Mouse (Mus musculus) ES-Bruce4 (cell line): Measurements from ENCODE around the gene Ip6k1. TPM values are rescaled to one million over a fixed set of nuclear protein-coding genes. Genes with fewer than 3 reads are reported as not detected.

Source experiments
- H3K27ac ChIP-seq: 2 replicates; pipeline ENCODE4 v1.5.1; 2012; ENCODE audit warnings: low read length, inconsistent platforms; ENCODE audit not compliant: insufficient read depth
- H3K27me3 ChIP-seq: 2 replicates; pipeline ENCODE4 v1.6.1; 2012; ENCODE audit warnings: mild to moderate bottlenecking, low read length, inconsistent platforms; ENCODE audit not compliant: control insufficient read depth, poor library complexity, insufficient read depth, severe bottlenecking
- H3K36me3 ChIP-seq: 2 replicates; pipeline ENCODE4 v1.6.1; 2012; ENCODE audit warnings: inconsistent platforms, mild to moderate bottlenecking, low read length, moderate library complexity; ENCODE audit not compliant: control insufficient read depth, poor library complexity, insufficient read depth, severe bottlenecking
- H3K4me1 ChIP-seq: one replicate; pipeline ENCODE4 v1.8.1; 2011; ENCODE audit warnings: low read length; ENCODE audit not compliant: control insufficient read depth, insufficient read depth
- H3K4me3 ChIP-seq: 2 replicates; pipeline ENCODE4 v1.5.1; 2011; ENCODE audit warnings: low read depth, mild to moderate bottlenecking, low read length
- H3K9ac ChIP-seq: 2 replicates; pipeline ENCODE4 v1.6.1; 2012; ENCODE audit warnings: low read depth, mild to moderate bottlenecking, inconsistent platforms; ENCODE audit not compliant: poor library complexity, severe bottlenecking
- H3K9me3 ChIP-seq: replicated peaks from 2 replicates; pipeline ENCODE4 v1.6.1; 2012; ENCODE audit warnings: mild to moderate bottlenecking, low read length, inconsistent platforms; ENCODE audit not compliant: control insufficient read depth, poor library complexity, insufficient read depth, severe bottlenecking
- CTCF ChIP-seq: IDR thresholded peaks from one replicate; pipeline ENCODE4 v1.8.1; 2011; ENCODE audit warnings: low read depth, low read length
- EP300 ChIP-seq: IDR thresholded peaks from 2 replicates; pipeline ENCODE4 v1.6.1; 2011; ENCODE audit warnings: low read depth, low read length; ENCODE audit not compliant: insufficient read depth
- POLR2A ChIP-seq: IDR thresholded peaks from one replicate; pipeline ENCODE4 v1.8.1; 2011; ENCODE audit warnings: low read length; ENCODE audit not compliant: insufficient read depth
- polyA plus RNA-seq: library from polyadenylated mRNA; stranded (reverse); fragments of >200 nt; gene quantifications from 2 replicates; pipeline ENCODE4 v1.2.4, GENCODE M21; 2011; ENCODE audit warnings: low read depth; ENCODE audit not compliant: missing spikeins, insufficient read depth, insufficient read length

Ip6k1 gene
- polyA plus RNA-seq, 1 experiment: 46.9 TPM

DNA sequence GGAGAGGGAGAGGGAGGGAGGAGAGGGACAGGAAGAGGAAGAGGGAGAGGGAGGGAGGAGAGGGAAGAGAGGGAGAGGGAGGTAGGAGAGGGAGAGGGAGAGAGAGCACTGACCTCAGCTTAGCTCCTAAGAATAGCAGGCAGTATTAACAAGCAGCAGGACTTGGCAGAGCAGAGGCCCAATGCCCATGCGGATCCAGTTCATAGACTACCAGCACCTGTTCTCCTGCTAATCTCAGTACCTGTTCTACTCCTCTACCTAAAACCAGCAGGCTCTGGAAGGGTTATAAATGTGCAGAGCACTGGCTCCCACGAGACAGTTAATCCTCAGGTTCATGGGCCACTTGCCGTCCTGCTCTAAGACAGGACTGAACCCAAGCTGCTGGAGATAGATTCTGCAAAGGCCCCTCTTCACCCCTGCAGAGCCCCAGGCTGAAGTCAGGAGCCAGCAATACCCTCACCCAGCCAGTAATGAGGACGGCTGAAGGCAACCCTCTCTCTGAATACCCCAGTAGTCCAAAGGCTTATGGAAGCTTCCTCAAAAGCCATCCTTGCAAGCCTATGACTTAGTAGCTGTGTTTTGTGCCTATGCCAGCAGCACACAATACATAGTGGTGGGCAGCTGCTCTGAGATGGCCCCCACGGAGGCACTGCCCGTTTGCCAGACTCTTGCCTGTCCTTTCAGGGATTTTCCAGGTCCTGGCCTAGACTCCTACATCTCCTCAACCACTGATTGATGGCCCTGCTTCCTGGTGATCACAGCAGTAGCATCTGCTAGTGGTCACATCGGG is 71.0 kb downstream of the Ip6k1 start:
- H3K36me3 ChIP-seq: no peaks in the 10 kb centered on the region
- no peaks in the 10 kb centered on the region for H3K9me3 ChIP-seq
- no peak overlapping the region for H3K9ac ChIP-seq
- no peak overlapping the region for H3K4me3 ChIP-seq
- H3K27ac ChIP-seq: no peak overlapping the region
- H3K4me1 ChIP-seq: no peaks in the 10 kb centered on the region
- no peaks in the 10 kb centered on the region for H3K27me3 ChIP-seq
- TF ChIP-seq CTCF (no peak), EP300 (no peak), POLR2A (no peak)

DNA sequence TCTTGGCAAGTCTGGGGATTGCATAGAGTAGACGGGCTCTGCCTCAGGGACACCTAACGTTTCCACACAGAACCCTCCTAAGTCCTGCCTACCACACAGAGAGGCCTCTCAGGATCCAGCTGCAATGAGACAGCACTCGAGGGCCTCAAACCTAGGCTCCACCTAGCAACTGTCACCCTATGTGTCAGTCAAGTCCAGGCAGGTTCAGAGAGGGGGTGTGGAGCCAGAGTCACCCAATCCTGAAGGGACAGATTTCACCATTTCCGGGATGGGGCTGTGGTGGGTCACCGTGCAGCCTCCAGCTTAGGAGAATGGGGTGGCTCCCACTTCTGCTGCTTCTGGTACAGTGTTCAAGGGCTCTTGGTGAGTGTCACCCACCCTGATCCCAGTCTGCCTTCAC is 77.9 kb downstream of the Ip6k1 start, which contains the start of gene Mst1:
Mst1 (plus strand) TSS at position 269 of the 400 bp plus-strand sequence.
- H3K36me3 ChIP-seq: 0 out of 2 replicates have a peak, but pooled peaks cover 2% of the 10 kb centered on the region
- no peaks in the 10 kb centered on the region for H3K9me3 ChIP-seq
- no peak for TF ChIP-seq POLR2A
- no peak for TF ChIP-seq EP300
- peak within 1 kb of the TSS; percentile 86 for H3K4me3 ChIP-seq
- H3K4me1 ChIP-seq: no peaks in the 10 kb centered on the region
- H3K27ac ChIP-seq: no peak within 1 kb of the TSS
- no peaks in the 10 kb centered on the region for H3K27me3 ChIP-seq
- peak within 1 kb of the TSS; percentile 78 for H3K9ac ChIP-seq

DNA sequence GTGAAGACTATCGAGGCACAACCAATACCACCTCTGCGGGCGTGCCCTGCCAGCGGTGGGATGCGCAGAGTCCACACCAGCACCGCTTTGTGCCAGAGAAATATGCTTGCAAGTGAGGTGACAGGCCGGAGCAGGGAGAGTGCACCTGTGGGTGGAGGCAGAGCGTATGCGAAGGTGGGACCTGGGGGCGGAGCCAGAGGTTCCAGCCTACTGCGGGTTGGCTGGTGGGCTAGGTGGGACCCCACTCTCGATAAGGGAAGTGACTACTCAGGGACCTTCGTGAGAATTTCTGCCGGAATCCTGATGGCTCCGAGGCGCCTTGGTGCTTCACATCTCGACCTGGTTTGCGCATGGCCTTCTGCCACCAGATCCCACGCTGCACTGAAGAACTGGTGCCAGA is 80.2 kb downstream of the Ip6k1 start:
- peak overlapping the region; percentile 4; the same call in 1 of the 2 replicates for H3K9ac ChIP-seq
- peak overlapping the region; percentile 73 for H3K4me3 ChIP-seq
- H3K27ac ChIP-seq: no peak overlapping the region
- no peaks in the 10 kb centered on the region for H3K27me3 ChIP-seq
- TF ChIP-seq CTCF (no peak), POLR2A (no peak), EP300 (no peak)
- H3K36me3 ChIP-seq: peaks cover 4% of the 10 kb centered on the region; the same call in 1 of the 2 replicates
- no peaks in the 10 kb centered on the region for H3K4me1 ChIP-seq
- H3K9me3 ChIP-seq: no peaks in the 10 kb centered on the region

DNA sequence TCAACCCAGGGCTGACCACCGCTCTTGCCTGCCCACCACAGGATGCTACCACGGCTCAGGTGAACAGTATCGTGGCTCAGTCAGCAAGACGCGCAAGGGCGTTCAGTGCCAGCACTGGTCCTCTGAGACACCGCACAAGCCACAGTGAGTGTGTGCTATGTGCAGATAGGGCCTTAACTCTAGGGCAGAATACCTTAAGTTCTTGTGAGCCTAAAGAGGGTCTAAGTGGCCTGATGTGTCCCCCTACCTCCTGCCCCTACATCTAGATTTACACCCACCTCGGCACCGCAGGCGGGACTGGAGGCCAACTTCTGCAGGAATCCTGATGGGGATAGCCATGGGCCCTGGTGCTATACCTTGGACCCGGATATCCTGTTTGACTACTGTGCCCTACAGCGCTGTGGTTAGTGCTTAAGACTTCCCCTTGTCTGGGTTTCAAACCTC is 80.7 kb downstream of the Ip6k1 start, which contains the start of gene Rnf123:
Rnf123 (minus strand) TSS at position 359 of the 444 bp plus-strand sequence.
- no peaks in the 10 kb centered on the region for H3K9me3 ChIP-seq
- peak within 1 kb of the TSS; percentile 4; the same call in 1 of the 2 replicates for H3K9ac ChIP-seq
- no peaks in the 10 kb centered on the region for H3K27me3 ChIP-seq
- H3K36me3 ChIP-seq: peaks cover 4% of the 10 kb centered on the region; the same call in 1 of the 2 replicates
- TF ChIP-seq POLR2A (no peak), EP300 (no peak), CTCF (no peak)
- no peaks in the 10 kb centered on the region for H3K4me1 ChIP-seq
- peak within 1 kb of the TSS; percentile 73 for H3K4me3 ChIP-seq
- H3K27ac ChIP-seq: no peak within 1 kb of the TSS

DNA sequence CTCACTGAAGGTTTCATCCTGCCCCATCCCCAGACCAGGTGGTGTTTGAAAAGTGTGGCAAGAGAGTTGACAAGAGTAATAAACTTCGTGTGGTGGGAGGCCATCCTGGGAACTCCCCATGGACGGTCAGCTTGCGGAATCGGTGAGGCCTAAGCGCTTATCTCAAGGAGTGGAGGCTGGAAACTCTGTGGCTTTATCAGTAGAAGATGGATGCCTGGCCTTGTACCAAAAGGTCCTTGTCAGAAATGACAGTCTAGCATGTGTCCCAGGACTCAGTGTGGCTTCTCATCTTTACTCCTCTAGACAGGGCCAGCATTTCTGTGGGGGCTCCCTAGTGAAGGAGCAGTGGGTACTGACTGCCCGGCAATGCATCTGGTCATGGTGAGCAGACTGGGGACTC is 81.3 kb downstream of the Ip6k1 start:
- Histone ChIP-seq H3K36me3 (peaks cover 4% of the 10 kb centered on the region; the same call in 1 of the 2 replicates), H3K9ac (no peak overlapping the region), H3K27ac (no peak overlapping the region), H3K4me3 (no peak overlapping the region), H3K4me1 (no peaks in the 10 kb centered on the region), H3K27me3 (no peaks in the 10 kb centered on the region), H3K9me3 (no peaks in the 10 kb centered on the region)
- TF ChIP-seq EP300 (no peak), CTCF (no peak), POLR2A (no peak)

DNA sequence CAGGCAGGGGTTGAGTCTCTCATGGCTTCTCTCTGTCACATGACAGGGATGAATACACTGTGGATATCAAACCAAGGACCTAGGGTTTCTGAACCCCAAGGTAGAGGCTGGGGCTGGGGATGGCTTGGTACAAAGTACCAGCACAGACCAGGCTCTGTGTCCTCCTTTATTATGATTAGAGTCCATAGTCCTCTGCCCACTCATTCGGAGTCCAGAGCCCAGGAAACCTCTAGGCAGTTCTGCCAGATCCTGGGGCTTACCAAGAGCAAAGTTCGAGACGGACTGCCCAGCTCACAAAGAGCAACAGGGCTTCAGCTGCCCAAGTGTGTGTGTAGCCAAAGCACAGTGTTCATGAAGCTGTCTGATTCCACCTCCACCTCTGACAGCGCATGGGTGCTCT is 83.0 kb downstream of the Ip6k1 start:
- no peaks in the 10 kb centered on the region for H3K4me1 ChIP-seq
- no peak overlapping the region for H3K4me3 ChIP-seq
- H3K36me3 ChIP-seq: peaks cover 4% of the 10 kb centered on the region; the same call in 1 of the 2 replicates
- no peaks in the 10 kb centered on the region for H3K9me3 ChIP-seq
- H3K27ac ChIP-seq: no peak overlapping the region
- no peaks in the 10 kb centered on the region for H3K27me3 ChIP-seq
- H3K9ac ChIP-seq: no peak overlapping the region
- no peak for TF ChIP-seq CTCF
- no peak for TF ChIP-seq POLR2A
- TF ChIP-seq EP300: no peak
